Mouse (Mus musculus) C2C12 (cell line): ENCODE results near the gene Sox5.

Experiments
- CEBPB ChIP-seq: IDR thresholded peaks from one replicate; pipeline ENCODE4 v1.6.1; 2011; ENCODE audit warnings: low read depth, mild to moderate bottlenecking, control low read depth, moderate library complexity
- CTCF ChIP-seq: IDR thresholded peaks from one replicate; pipeline ENCODE4 v1.5.1; 2011; ENCODE audit not compliant: control insufficient read depth, insufficient read depth, insufficient read length
- MAX ChIP-seq: IDR thresholded peaks from one replicate; pipeline ENCODE4 v1.6.1; 2011; ENCODE audit warnings: mild to moderate bottlenecking, control low read depth
- MYOG ChIP-seq: IDR thresholded peaks from one replicate; pipeline ENCODE4 v1.6.1; 2011; ENCODE audit not compliant: control insufficient read depth, insufficient read length; ENCODE audit errors: extremely low read depth
- USF1 ChIP-seq: IDR thresholded peaks from one replicate; pipeline ENCODE4 v1.6.1; 2011; ENCODE audit warnings: low read depth, mild to moderate bottlenecking, control low read depth, moderate library complexity

- TF ChIP-seq CEBPB (no peak), CTCF (no peak), MYOG (no peak), USF1 (no peak), MAX (no peak)
Observed at GRCm38 (mm10) chr6:144252191-144252718, 529.5 kb downstream of the Sox5 start.
